Mouse (Mus musculus): ENCODE data around the gene Abhd18. TPM values are rescaled to one million over a fixed set of nuclear protein-coding genes. Genes with fewer than 3 reads are reported as not detected.
"Not testable (repeated sequence)": the region's sequence is repeated elsewhere in the genome, so short reads cannot be mapped to it uniquely, and the experiment has no call there.

Gene Abhd18
- 10 to 100 TPM; 53.1 to 96.0 (median 73.4) TPM for total RNA-seq (2022)

- not testable (repeated sequence) for DNase-seq (ENCODE audit: low spot score)
Observed at GRCm38 (mm10) chr3:40846957-40847017, at the start of gene Abhd18. TSS of gene Abhd18 (plus strand) at chr3:40846970.

GRCm38 (mm10) chr3:40798054-40798453 is 48.7 kb upstream of the Abhd18 start:
- DNase-seq (ENCODE audit: low spot score) = no peak

GRCm38 (mm10) chr3:40798500-40798899 is 48.3 kb upstream of the Abhd18 start:
- DNase-seq (ENCODE audit: low spot score) = peak; percentile 19

DNA sequence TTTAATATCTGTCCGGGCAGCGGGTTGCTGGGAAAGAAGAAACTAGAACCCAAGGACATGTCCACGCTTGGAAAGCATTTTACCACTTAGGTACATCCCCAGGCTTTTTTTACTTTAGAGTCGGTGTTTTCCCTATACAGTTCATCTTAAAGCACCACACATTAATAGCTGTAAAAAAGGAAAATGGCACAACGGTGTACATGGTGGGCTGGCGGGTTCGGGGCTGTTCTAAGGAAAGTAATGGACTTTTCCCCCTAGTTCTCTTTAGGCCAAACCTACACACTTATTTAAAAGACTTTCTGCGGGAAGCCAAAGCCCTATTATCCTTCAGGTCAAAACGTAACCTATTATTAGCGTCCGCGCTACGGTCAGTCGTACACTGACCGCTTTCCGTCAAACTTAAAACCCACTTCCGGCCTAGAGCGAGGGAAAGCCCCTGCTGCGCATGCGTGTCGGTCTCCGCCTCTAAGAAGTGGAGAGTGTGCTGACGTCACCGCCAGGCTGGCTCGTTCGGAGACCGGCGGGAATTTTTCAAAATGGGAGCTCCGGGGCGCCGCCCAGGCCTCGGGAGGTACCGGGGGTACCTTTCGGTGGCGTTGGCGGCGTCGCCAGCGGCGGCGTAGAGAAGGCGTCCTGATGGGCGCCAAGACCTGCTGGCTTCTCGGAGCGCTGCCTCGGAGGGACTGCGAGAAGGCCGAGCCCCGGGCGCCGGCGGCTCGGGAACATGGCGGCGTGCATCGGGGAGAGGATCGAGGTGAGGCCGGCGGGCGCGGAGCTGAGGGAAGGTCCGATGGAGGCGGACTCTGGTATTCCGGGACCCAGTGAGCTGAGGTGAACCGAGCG is 47.0 kb upstream of the Abhd18 start, which contains the start of gene Plk4:
TSS of gene Plk4 (plus strand) at position 490 of the 843 bp plus-strand sequence.
- peak; percentile 96 for DNase-seq (ENCODE audit: low spot score)

GRCm38 (mm10) chr3:40800373-40800823 is 46.4 kb upstream of the Abhd18 start:
- DNase-seq (ENCODE audit: low spot score) = no peak

DNA sequence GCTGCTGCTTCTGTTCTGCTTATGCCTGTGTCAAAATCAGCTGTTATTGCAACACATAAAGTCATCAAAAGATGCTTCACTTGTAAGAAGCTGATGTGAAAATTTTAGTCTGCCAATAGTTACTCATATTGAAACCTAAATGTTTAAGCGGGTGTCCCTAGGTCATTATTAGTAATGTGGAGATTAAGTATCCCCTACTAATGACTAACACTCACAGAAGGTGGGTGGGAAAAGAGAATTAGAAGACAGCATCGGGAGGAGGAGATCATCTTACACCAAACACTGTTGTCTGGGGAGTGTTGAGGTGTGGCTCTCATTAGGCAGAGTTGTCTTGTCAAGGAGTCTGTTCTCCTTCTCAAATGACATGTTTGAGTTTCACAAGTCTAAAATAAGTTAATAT is 39.9 kb upstream of the Abhd18 start:
- no peak for DNase-seq (ENCODE audit: low spot score)

- DNase-seq (ENCODE audit: low spot score) = no peak
Observed at GRCm38 (mm10) chr3:40808686-40809085, 38.1 kb upstream of the Abhd18 start.

DNA sequence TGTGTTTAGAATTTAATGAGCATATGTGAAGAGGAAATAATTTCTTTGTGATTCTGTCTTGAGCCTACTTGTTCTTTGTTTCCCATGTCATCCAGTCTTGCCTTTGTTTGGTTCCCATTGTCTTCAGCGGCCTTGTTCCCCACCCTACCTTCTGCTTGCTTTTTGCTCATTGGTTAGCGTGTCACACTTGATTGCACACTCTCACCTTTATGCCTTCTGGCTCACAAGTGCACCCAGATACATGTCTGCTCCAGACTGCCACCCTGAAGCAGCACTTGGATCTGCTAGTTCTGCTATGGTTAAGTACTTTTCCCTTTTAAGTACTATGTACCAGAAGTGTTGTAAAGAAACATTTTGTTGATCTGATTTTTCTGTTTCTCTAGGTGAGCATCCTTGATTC is 36.9 kb upstream of the Abhd18 start:
- no peak for DNase-seq (ENCODE audit: low spot score)

GRCm38 (mm10) chr3:40813275-40813674 is 33.5 kb upstream of the Abhd18 start:
- no peak for DNase-seq (ENCODE audit: low spot score)

GRCm38 (mm10) chr3:40845521-40845920 is 1.2 kb upstream of the Abhd18 start:
- not testable (repeated sequence) for DNase-seq (ENCODE audit: low spot score)

GRCm38 (mm10) chr3:40846473-40846956 is 255 bp upstream of the Abhd18 start, which contains the start of gene Mfsd8:
TSS of gene Mfsd8 (minus strand) at chr3:40846886.
- peak; percentile 94 for DNase-seq (ENCODE audit: low spot score)

GRCm38 (mm10) chr3:40847018-40847417 is 248 bp downstream of the Abhd18 start:
- DNase-seq (ENCODE audit: low spot score) = peak; percentile 31

DNA sequence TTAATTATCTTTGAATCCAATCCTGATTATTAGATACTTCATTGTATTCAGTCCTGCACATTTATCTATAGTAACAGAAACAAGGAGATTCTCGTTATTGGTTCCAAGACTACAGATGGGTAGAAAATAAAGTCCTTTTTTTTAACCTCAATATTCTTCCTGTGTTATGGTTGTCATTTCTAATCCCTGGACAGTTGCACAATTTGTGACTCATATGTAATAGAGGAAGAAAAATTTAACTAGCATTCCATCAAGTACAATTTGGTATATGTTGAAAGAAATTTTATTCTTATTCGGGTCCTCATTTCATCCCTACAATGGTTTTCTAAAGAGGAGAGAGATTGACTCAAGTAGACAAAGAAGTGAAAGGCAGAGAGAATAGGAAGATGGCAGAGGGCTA is 1.2 kb downstream of the Abhd18 start:
- not testable (repeated sequence) for DNase-seq (ENCODE audit: low spot score)

DNA sequence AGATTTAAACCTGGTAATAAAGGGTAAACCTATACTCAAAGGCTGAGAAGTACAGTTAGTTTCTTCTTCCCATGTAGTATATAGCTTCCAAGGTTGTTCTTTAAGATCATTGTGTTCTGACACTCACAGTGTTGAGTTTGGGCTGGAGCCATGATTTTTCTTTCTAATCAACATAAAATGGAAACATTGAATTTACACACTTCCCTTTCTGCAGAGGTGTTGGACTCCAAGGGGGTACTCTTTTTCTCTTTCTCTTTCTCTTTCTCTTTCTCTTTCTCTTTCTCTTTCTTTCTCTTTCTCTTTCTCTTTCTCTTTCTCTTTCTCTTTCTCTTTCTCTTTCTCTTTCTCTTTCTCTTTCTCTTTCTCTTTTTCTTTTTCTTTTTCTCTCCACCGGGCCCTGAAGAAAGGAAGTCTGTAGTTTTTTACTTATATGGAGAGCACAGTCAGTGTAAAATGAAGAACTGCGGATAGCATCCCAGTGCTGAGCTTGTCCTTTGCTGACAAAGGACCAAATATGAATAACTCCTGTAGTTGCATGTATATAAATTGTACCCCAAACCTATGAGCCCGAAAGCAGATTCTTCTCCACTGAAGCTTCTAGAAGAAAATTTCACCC is 6.5 kb downstream of the Abhd18 start:
- DNase-seq (ENCODE audit: low spot score) = not testable (repeated sequence)

DNA sequence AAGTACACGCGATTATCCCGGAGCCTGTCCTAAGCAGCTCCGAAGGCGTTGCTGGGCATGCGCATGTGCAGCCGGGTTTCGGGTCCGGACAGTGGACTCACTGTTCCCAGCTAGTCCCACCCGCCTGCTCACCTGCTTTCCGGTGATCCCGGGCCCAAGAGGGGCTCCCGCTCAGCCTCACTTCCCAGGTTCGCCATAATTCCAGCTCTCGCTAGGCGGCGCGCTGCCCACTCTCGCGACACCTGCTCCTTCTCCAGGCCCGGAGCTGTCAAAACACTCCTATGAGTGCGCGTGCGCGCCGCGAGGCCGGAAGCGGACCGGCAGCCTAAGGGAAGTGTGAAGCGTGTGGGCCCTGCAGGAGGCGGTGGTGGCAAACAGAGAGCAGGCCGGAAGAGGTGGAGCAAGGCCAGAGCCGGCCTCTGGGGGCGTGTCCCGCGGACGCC is 47.1 kb downstream of the Abhd18 start:
- DNase-seq (ENCODE audit: low spot score) = peak; percentile 97

- DNase-seq (ENCODE audit: low spot score) = not testable (repeated sequence)
Observed at GRCm38 (mm10) chr3:40894336-40894735, 47.6 kb downstream of the Abhd18 start.

- DNase-seq (ENCODE audit: low spot score) = not testable (repeated sequence)
Observed at GRCm38 (mm10) chr3:40902443-40902842, 55.7 kb downstream of the Abhd18 start, which contains the start of gene 1700034I23Rik. TSS of gene 1700034I23Rik (minus strand) at chr3:40902543.

GRCm38 (mm10) chr3:40938189-40938588 is 91.4 kb downstream of the Abhd18 start:
- DNase-seq (ENCODE audit: low spot score) = no peak

DNA sequence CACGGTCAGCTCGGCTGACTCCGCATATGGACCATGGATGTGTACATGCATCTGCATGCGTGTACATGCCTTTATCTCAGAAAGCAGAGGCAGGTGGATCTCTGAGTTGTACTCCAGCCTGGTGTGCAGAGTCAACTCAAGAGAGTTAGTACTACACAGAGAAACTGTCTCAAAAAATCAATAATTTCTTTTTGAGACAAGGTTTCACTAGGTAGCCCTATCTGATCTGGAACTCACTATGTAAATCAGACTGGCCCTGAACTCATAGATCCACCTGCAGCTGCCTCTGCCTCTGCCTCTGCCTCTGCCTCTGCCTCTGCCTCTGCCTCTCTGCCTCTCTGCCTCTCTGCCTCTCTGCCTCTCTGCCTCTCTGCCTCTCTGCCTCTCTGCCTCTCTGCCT is 91.8 kb downstream of the Abhd18 start:
- no peak for DNase-seq (ENCODE audit: low spot score)

- no peak for DNase-seq (ENCODE audit: low spot score)
Observed at GRCm38 (mm10) chr3:40939019-40939418, 92.2 kb downstream of the Abhd18 start.

DNA sequence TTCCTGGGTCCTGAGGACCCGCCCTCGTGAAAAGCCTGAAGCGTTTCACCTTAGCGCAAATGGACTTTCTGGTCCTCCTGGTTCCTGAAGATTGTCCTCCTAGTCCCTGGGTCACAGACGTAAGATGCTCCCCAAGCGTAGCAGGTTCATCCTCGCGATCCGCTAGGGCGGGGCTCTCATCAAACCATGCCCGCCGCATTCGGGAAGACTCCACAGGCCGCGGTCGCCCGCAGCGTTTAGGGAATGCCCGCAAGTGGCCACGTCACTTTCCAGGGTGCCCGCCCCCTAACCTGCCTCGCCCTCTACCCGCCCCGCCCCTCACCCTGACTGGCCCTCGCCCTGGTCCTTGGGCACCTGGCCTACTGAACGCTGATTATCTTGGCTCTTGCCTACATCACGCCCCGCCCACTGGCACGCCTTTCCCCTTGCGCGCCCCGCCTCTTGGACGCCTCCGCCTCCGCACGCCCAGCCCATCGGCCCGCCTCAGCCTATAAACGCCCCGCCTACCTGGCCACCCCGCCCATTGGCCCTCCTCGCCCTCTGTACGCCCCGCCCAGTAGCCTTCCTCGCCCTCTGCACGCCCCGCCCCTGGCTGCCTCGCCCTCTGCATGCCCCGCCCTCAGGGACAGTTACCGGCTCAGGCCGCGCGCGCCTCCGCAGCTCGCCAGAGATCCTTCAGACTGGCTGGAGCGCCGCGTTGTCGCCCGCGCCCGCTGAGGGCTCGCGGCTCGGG is 102.6 kb downstream of the Abhd18 start, which contains the start of gene Larp1b:
TSS of gene Larp1b (plus strand) at position 659 of the 733 bp plus-strand sequence.
- DNase-seq (ENCODE audit: low spot score) = peak; percentile 99

DNA sequence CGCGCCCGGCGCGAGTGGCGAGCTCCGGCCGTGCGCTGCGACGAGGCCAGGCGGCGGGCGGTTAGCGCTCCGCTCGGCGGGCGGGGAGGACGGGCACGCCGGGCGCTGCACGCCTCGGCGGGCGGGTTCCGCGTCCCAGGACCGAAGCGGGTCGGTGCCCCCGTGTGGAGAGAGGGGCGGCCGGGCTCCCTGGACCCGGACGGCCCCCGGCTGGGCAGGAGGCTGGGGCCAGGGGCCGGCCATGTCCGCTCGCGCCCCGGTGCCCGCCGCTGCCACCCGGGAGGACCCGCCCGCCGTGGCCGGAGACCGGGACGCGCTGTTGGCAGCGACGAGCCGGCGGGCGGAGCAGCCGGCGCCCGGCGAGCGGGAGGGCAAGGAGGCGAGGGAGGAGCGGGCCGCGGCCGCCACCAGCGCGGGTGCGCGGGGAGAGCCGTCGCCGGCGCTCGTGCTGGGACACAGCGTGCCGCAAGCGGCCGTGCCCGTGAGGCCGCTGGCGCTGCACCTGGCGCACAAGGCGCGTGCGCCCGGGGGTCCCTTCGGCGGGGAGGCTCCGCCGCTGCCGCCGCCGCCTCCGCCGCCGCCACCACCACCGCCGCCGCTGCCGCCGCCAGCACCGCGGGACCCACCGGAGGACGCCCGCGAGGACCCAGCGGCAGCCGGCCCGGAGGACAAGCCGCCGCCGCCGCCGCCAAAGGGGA is 103.3 kb downstream of the Abhd18 start:
- peak; percentile 19 for DNase-seq (ENCODE audit: low spot score)

Measured in heart, adult 8-10 months (tissue).